Mouse (Mus musculus): ENCODE results near the gene Oat.

Gene Oat
- long read RNA-seq, experiment 1, transcript Oat-201 (10 exons, 2,152 nt): major isoform, 81 of 96 reads
- long read RNA-seq, experiment 1, partial matches to known transcripts: 14 of 96 reads
- long read RNA-seq, experiment 1, other reads (novel, unspliced or antisense): 1 of 96 reads
- long read RNA-seq, experiment 2, transcript Oat-201 (10 exons, 2,152 nt): major isoform, 78 of 87 reads
- long read RNA-seq, experiment 2, partial matches to known transcripts: 7 of 87 reads
- long read RNA-seq, experiment 2, other reads (novel, unspliced or antisense): 2 of 87 reads

- intact Hi-C loops (cut with DNase I): loop anchor here (5.0 kb wide), 1 partner anchor 61 kb away; no protein-coding TSS in a partner anchor
Observed at GRCm38 (mm10) chr7:132576116-132576650, at the start of gene Oat. Gene Oat (minus strand): TSS chr7:132576398.

GRCm38 (mm10) chr7:132624161-132624560 lies 48.0 kb upstream of the Oat start:
- intact Hi-C loops (cut with DNase I): no loop called here

- intact Hi-C loops (cut with DNase I): no loop called here
Observed at GRCm38 (mm10) chr7:132619975-132620918, 44.0 kb upstream of the Oat start.

GRCm38 (mm10) chr7:132619549-132619948 lies 43.4 kb upstream of the Oat start:
- intact Hi-C loops (cut with DNase I): no loop called here

DNA sequence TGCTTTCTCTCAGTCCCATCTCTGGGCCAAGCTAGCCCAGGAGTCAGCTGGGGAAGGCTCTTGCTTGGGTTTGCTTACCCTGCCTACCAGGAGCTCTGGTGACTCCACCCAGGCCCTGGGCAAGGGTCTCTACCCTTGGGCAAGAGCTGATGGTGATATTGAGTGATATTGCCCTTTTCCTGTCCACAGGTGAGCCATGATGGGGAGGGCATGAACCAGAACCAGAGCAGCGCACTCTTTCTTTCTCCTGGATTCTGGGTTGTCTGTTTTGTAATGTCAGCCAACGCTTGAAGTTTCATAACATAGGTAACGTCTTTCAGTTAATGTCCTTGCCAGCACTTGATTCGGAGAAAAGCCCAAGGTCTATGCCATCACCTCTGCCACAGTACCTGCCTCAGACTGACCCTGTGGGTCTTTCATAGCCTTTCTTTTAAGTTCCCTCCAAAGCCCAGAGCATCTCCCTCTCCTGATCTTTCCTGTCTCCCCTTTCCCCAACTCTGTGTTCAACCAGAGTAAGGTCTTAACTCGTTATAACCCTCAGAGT lies 40.9 kb upstream of the Oat start:
- intact Hi-C loops (cut with DNase I): no loop called here

GRCm38 (mm10) chr7:132616391-132616790 lies 40.2 kb upstream of the Oat start:
- intact Hi-C loops (cut with DNase I): no loop called here

DNA sequence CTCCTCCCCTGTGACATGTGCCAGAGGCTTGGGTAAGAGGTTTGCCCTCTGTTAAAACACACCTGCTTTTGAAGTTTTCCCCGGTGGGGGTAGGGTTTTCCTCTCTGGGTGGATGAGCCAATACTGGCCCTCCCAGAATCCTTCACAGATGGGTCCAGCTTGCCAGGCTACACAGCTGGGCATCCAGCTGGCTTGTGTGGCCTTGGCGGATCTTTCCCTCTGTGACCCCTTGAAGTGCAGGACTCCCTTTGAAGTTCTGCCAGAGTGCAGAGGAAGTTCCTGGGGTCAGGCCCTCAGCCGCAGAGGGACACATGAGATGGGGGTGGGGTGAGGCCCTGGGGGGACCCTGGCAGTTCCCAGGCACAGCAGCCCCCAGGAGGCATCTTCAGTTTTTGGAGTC lies 39.1 kb upstream of the Oat start:
- intact Hi-C loops (cut with DNase I): no loop called here

GRCm38 (mm10) chr7:132611530-132611929 lies 35.3 kb upstream of the Oat start:
- intact Hi-C loops (cut with DNase I): no loop called here

DNA sequence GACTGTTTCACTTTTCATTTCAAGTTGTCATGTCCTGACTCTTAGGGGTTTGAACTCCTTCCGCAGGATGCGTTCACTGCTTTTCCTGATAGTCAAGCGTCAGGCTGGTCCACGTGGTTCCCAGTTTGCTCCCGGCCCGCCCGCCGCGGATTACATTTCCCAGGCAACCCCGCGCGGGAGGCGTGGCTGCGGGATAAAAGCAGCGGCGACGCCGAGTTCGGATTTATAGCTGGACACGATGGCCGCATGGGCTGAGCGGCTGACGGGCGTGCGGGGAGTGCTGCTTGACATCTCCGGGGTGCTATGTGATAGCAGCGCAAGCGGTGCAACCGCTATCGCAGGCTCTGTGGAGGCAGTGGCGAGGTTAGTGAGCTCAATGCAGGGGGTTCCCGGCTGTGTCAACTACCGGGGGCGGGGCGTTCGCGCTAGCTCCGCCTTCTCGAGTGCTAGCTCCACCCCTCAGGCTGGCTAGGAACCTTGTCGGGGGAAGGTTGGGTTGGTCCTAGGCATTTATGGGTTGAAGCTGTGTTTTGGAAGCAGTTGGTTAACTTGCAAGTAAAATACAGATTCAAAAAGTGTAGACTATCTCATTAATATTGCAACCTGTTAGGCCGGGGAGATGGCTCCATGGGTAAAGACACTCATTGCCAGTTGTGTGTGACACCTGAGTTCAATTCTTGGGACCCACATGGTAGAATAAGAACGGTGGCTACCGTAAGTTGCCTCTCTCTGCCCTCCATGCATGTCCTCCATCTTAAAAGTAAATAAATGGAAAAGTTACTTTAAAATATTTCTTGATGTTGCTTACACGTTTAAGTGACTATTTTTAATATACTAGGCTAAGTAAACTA lies 34.5 kb upstream of the Oat start, which contains the start of gene Lhpp:
TSS of gene Lhpp (plus strand) at position 171 of the 851 bp plus-strand sequence.
- intact Hi-C loops (cut with DNase I): no loop called here

- intact Hi-C loops (cut with DNase I): no loop called here
Observed at GRCm38 (mm10) chr7:132608316-132609020, 32.3 kb upstream of the Oat start.

DNA sequence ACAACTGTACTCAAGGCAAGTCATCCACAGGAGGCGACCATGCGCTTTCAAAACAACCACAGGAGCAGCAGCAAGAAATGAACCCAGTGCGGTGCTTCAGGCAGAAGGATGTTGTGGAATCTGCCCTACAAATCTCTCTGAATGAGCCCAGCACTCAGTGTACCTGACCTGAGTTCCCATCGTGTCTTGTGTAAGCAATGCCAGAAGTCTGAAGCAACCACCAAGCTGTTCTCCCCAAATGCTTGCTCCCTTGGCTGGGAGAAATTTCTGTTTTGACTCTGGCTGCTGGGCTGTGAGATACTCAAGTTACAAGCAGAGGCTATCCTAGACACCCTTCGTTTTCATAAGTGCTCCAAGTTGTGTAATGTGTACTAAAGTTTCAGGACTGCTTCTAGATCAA lies 29.5 kb upstream of the Oat start:
- intact Hi-C loops (cut with DNase I): no loop called here

DNA sequence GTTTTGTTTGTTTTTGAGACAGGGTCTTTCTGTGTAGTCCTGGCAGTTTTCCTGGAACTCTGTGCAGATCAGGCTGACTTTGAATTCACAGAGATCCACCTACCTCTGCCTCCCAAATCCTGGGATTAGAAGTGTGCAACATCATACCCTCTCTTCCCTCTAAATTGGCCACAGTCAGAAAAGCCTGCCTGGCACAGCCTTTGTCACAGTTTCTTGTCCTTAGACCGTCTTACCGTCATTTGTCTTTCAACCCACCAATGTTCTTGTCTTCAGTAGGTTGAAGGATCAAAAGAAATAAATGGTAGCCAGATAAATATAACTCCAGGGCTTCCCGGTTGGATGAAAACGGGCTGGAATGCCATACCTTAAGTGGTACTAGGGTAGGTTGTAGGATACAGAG lies 28.5 kb upstream of the Oat start:
- intact Hi-C loops (cut with DNase I): no loop called here

DNA sequence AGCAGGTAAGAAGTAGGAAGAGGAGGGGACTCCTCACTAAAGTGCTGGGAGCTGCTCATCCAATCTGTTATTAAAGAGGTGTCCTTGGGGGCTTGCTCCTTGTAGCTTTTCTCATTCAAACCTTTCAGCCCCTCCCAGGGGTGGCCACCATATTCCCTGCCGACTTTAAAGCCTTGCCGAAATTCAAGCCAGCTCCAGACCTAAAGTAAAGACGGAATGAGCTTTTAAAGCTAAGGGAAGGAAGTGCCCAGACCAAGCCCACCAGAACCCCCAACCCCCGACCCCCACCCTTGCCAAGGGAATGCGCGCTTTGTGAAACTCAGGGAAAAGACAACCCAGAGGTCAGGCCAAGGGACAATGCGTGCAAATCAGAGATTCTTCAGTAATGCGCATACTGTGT lies 24.7 kb upstream of the Oat start:
- intact Hi-C loops (cut with DNase I): no loop called here

DNA sequence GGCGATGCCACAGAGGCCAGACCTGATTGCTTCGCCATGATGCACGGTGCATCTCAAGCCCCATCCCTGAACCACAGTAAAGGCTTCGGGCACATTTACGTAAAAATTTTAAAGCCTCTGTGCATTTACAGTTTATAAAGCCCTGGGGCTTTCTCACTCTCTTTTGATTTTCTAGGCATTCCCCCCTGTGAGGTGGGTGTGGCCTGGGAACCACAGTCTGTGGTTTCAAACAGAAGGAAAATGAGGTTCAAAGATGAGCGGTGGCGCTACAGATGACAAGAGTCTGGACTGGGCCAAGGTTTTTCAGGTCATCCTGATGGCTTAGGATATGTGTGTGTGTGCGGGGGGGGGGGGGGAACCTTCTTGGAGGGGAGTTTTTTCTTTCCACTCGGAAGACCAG lies 23.8 kb upstream of the Oat start:
- intact Hi-C loops (cut with DNase I): no loop called here

DNA sequence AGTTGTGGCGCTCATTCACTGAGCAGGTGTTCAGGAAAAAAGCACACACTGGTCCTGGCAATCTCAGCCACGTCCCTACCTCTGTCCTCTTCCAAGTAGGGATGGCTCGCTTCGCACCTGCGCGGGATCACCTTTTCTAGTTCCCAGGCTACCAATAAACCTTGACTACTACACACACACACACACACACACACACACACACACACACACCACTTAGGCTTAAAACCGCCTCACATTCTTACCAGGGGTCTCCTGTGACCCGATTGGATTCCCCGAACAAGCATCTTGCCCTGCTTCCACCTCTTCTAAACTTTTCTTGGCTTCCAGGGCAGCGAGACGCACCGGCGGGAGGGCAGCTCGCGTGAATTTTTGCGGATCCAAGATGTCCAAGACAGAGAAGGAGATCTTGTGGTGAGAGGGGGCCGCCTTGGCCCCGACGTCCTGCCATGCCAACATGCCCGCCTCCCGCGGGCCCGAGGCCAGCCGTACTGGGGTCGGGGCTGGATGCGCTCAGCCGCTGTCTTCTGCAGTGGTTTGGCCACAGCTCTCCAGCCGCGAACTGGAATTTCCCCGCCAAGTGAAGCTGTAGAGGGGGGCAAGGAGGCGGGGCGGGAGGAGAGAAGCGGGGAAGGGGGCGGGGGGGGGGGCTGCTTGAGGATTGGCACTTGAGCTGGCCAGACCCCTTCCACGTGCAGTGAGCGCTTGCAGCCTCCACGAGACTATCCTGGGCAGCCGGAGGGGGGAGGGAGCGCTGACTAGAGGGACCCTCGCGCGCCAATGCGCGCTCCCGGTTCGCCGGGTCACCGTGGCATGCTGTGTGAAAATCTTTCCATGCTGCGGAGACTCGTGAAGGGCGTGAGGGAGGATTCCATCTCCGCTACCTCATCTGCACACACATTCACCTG lies 23.1 kb upstream of the Oat start, which contains the start of gene Nkx1-2:
TSS of gene Nkx1-2 (minus strand) at position 567 of the 905 bp plus-strand sequence.
- intact Hi-C loops (cut with DNase I): no loop called here

DNA sequence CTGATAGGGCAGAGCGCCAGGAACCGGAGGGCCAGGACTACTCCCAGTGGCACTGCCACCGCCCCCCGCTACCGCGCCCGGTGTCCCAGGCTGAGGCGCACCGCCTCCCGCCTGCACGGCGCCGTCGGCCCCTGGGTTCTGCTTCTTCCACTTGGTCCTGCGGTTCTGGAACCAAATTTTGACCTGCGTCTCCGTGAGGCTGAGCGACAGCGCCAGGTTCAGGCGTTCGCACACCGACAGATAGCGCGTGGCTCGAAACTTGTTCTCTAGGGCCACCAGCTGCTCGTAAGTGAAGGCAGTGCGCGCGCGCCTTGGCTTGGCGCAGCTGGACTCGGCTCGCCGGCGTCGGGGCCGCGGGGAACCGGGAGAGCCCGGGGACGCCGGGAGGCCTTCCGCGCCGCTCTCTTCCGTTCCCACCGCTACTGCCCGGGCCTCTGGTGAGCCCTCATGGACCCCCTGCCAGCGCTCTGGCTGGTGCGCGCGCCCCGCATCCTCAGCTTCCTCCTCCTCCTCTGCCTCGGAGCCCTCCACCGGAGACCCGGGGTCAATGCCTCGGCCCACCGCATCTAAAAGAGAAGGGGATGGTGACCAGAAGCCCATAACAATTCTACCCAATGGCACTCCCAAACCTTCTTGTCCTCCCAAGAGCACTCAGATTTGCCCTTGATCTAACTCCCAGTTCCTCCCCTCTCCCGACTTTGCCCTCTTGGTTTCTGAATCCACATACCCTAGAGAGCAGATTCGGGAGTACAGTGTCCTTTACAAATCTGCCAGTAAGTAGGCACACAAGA lies 21.2 kb upstream of the Oat start:
- intact Hi-C loops (cut with DNase I): no loop called here

DNA sequence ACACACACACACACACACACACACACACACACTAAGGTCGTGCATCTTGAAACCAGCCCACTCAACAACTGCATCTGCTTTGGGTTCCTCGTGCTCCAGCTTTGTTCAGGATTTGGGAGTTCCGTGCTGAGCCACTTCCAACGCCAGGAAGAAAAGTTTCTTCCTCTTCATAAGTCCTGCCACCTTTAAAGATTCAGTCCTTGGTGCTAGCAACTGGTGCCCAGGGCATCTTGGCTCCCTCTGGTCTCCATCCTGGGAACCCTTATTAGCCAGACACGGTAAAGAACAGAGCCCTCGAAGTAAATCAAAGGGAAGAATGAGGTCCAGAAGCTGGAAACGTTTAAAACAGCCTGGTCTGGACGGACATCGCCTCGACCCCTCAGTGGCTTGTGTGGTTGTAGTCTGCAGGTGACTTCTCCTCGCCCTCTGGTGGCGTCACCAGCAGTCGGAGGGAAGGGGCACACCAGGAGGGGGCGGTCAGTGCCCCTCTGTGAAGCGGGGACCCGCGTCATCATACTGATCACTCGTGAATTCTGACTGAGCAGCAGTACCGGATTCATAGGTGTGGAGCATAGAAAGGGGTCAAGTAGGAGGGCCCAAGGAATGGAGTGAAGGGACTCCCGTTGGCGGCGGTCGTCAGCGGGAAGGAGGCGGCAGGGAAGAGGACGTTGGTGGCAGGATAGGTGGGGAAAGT lies 20.5 kb upstream of the Oat start:
- intact Hi-C loops (cut with DNase I): no loop called here

GRCm38 (mm10) chr7:132595787-132596186 lies 19.6 kb upstream of the Oat start:
- intact Hi-C loops (cut with DNase I): no loop called here

Data from adrenal gland (tissue).